In genomic region chr10:83181831-83182572, GRCm38 (mm10) we compare ENCODE assay signal across 8 mouse cellular contexts.
A peak's percentile ranks its signal among the peaks of the same experiment; 100 is the strongest.
DNase-seq lines count a peak whose midpoint lies in the region; ATAC-seq lines count a peak whose summit lies in the region.

No protein-coding gene starts in this region.

- peak; percentile 33 to 45 for DNase-seq in left cerebral cortex, postnatal 14 days (ENCODE audit: low spot score in 2 of 2)
- DNase-seq in left cerebral cortex, adult 8-10 months (ENCODE audit: low spot score in 2 of 2), result no peak
- peak; percentile 48 for DNase-seq in cerebellum, adult 11 months
- DNase-seq in gastrocnemius, postnatal 25 days, result peak; percentile 64
- DNase-seq in right cerebral cortex, postnatal 25 days, result peak; percentile 34
- DNase-seq in lung, postnatal 25 days (ENCODE audit: low spot score), result no peak

- ATAC-seq in monocyte, adult 5-6 weeks (replicated peaks; ENCODE audit: insufficient number of reproducible peaks, low FRiP score, low TSS enrichment, poor library complexity, severe bottlenecking), result no peak
- no peak for ATAC-seq in megakaryocyte progenitor cell, adult 5-6 weeks (replicated peaks; ENCODE audit: poor library complexity)

- intact Hi-C loops in left cerebral cortex, postnatal 14 days (cut with DNase I), result loop anchor here (5.0 kb wide), 1 partner anchor 195 kb away; the partner anchor contains the start of gene Chst11

Comparison
In these comparisons a context has a peak if more than half of its experiments do, and no peak if none do; other contexts are left out.
1. DNase-seq: peak in left cerebral cortex, postnatal 14 days (2 of 2), cerebellum, adult 11 months (single experiment), gastrocnemius, postnatal 25 days (single experiment) and right cerebral cortex, postnatal 25 days (single experiment); none in left cerebral cortex, adult 8-10 months (0 of 2) and lung, postnatal 25 days (single experiment).